Mouse (Mus musculus): Measurements from ENCODE around the gene Spg20. TPM values are rescaled to one million over a fixed set of nuclear protein-coding genes. Genes with fewer than 3 reads are reported as not detected.

Gene Spg20
- polyA plus RNA-seq, 2 experiments: 53.2 to 81.1 TPM

DNA sequence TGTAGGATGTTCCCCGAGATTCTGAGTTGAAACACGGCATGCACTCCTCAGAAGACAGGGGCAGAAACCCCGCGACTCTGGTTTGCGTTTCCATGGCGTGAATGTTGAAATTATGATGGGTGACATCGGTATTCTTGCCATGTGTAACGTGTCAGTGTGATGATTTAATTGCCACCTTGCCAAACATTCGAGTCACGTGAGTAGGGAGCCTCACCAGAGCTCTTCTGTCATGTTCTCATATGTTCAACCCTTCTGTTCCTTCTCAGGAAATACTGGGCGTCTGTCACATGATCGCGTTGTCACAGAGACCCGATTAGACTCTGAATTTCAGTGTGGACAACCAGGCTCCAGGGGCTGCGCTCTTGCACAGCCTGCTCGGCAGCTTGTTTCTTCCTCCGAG, 5.9 kb upstream of the Spg20 start:
- no peaks in the 10 kb centered on the region; the same call in 1 of the 2 replicates for H3K4me1 ChIP-seq (ENCODE audit: control insufficient read depth, insufficient read depth, low read length)
- 82% methylated on average over 17 of the region's 17 CpGs for WGBS
- no peak for ATAC-seq (ENCODE audit: low FRiP score, low read depth)

DNA sequence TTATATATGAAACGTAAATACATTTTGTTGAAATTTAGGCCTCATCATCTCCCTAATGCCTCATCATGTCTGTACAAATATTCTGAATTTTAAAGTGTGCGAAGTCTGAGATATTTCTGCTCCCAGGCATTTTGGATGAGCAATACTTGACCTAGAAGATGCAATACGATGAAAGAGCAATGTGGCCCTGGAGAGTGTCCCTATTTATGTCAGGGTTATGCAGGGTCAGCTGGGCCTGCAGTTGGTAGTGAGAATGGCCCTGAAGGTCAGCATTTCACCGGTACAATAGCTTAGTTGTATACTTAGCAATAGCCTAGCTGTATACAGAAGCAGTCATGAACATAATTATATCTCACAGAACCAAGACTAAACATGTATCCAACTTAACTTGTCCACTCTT, 2.8 kb upstream of the Spg20 start:
- 81% methylated on average over 4 of the region's 4 CpGs for WGBS
- Histone ChIP-seq H3K27ac (replicated peaks; ENCODE audit: low read depth, low read length) (no peak overlapping the region), H3K9ac (ENCODE audit: low read depth, low read length, severe bottlenecking) (no peak overlapping the region), H3K4me3 (replicated peaks; ENCODE audit: low read length) (no peak overlapping the region), H3K4me2 (replicated peaks; ENCODE audit: low read depth, low read length, severe bottlenecking) (no peak overlapping the region), H3K27me3 (ENCODE audit: control insufficient read depth, insufficient read depth, low read length) (no peaks in the 10 kb centered on the region), H3K36me3 (ENCODE audit: control insufficient read depth, insufficient read depth, low read length) (no peaks in the 10 kb centered on the region), H3K9me3 (ENCODE audit: control insufficient read depth, low read length) (no peaks in the 10 kb centered on the region), H3K4me1 (ENCODE audit: control insufficient read depth, insufficient read depth, low read length) (peaks cover 8% of the 10 kb centered on the region; the same call in 1 of the 2 replicates)
- no peak for DNase-seq (ENCODE audit: low spot score)
- ATAC-seq (ENCODE audit: low FRiP score, low read depth): no peak
- no peak for TF ChIP-seq POLR2A (IDR thresholded peaks at IDR 0.05; ENCODE audit: borderline replicate concordance, extremely low read depth, insufficient read depth, insufficient read length)

More for the DNA sequence above, 5.9 kb upstream of the Spg20 start:
- H3K4me2 ChIP-seq (replicated peaks; ENCODE audit: low read depth, low read length, severe bottlenecking): no peak overlapping the region
- no peaks in the 10 kb centered on the region for H3K27me3 ChIP-seq (ENCODE audit: control insufficient read depth, insufficient read depth, low read length)
- TF ChIP-seq POLR2A (IDR thresholded peaks at IDR 0.05; ENCODE audit: borderline replicate concordance, extremely low read depth, insufficient read depth, insufficient read length): no peak
- H3K4me3 ChIP-seq (replicated peaks; ENCODE audit: low read length): no peak overlapping the region
- no peaks in the 10 kb centered on the region for H3K9me3 ChIP-seq (ENCODE audit: control insufficient read depth, low read length)
- H3K27ac ChIP-seq (replicated peaks; ENCODE audit: low read depth, low read length): no peak overlapping the region
- no peak for DNase-seq (ENCODE audit: low spot score)
- no peaks in the 10 kb centered on the region for H3K36me3 ChIP-seq (ENCODE audit: control insufficient read depth, insufficient read depth, low read length)
- no peak overlapping the region for H3K9ac ChIP-seq (ENCODE audit: low read depth, low read length, severe bottlenecking)

DNA sequence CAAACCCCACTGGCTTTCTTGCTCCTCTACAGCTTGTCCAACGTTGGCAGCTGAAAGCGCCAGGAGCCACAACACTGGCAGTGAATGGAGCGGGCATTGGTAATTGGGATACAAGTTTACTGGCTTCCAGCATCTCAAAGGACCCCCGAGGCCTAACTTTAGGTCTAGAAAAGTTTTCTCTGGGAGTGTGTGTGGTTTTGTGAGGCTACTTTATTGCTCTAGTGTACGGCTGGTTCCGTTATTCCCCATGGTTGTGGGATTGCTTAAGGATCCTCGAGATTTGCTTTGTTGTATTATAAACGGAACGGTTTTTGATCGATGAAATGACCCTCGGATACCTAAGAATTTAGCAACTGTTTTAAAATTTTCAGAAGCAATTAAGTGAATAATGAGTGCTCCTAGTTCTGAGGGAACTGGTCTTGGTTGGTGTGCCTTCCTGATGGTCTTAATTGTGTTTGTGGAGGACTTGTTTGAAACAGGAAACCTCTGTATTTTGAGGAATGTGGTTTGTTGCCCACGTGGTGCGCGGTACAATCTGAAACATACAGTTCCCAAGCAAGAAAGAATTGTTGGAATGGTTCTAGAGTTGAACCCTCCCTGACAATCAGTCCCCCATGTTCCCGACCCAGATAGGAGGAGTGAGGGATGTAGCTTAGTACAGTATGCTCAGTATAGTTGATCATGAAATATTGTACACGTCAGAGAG, 955 bp downstream of the Spg20 start:
- peaks cover 10% of the 10 kb centered on the region for H3K36me3 ChIP-seq (ENCODE audit: control insufficient read depth, insufficient read depth, low read length)
- peak overlapping the region; percentile 97 for H3K27ac ChIP-seq (replicated peaks; ENCODE audit: low read depth, low read length)
- no peaks in the 10 kb centered on the region for H3K27me3 ChIP-seq (ENCODE audit: control insufficient read depth, insufficient read depth, low read length)
- ATAC-seq (ENCODE audit: low FRiP score, low read depth) (no peak; the same call in 1 of the 2 replicates), DNase-seq (ENCODE audit: low spot score) (peak; percentile 58)
- H3K4me3 ChIP-seq (replicated peaks; ENCODE audit: low read length): peak overlapping the region; percentile 76
- WGBS: 11% methylated on average over 16 of the region's 16 CpGs
- peaks cover 16% of the 10 kb centered on the region for H3K4me1 ChIP-seq (ENCODE audit: control insufficient read depth, insufficient read depth, low read length)
- H3K9me3 ChIP-seq (ENCODE audit: control insufficient read depth, low read length): no peaks in the 10 kb centered on the region
- H3K4me2 ChIP-seq (replicated peaks; ENCODE audit: low read depth, low read length, severe bottlenecking): peak overlapping the region; percentile 38
- TF ChIP-seq POLR2A (IDR thresholded peaks at IDR 0.05; ENCODE audit: borderline replicate concordance, extremely low read depth, insufficient read depth, insufficient read length): 0 out of 2 replicates have a peak, but pooled peaks have one; percentile 10
- H3K9ac ChIP-seq (ENCODE audit: low read depth, low read length, severe bottlenecking): peak overlapping the region; percentile 99

DNA sequence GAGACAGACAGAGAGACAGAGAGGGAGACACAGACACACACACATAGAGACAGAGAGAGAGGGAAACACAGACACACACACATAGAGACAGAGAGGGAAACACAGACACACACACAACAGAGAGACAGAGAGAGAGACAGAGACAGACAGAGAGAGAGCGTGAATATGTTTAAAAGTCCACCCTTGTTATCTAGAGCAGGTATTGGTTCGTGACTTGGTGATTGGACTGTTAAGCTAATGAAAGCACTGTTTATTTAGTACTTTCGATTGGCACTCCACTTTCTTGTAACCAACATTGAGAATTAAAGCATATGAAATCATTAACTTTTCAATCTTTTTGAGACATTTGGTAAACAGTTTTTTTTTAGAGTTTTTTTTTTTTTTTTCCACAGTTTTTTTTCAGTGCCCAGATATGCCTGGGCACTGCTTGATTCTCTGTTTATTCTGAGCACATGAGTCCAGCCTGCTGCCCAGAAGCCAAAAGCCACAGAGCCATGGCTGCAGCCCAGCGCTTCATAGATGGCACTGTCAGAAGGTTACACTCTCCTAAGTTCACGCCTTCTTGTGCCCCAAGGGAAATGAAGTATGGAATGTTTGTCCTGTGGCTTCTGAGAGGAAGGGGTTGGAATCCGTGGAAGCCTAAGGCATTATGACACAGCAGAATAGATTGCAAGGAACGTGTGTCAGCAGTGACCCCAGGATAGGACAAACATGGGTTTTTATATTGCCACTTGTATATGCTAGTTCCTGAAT, 2.6 kb downstream of the Spg20 start:
- WGBS: 58% methylated on average over 7 of the region's 7 CpGs

DNA sequence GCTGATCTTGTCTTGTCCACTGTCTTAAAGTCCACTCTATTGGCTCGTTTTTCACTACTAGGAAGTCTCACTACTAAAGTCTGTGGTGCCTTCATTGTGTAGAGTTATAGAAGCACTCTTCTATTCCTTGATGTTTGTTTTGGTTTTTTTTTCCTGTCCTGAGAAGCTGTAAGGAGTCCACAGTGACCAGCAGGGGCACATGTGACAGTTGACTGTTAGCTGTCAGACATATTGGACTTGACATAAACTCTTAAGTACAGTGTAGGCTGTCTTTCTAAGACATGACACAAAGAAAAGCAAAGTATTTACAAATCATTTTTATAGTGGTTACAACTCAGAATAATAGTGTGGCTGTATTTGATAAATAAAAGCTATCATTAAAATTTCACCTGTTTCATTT, 3.2 kb downstream of the Spg20 start:
- Histone ChIP-seq H3K27ac (replicated peaks; ENCODE audit: low read depth, low read length) (no peak overlapping the region), H3K27me3 (ENCODE audit: control insufficient read depth, insufficient read depth, low read length) (no peaks in the 10 kb centered on the region), H3K36me3 (ENCODE audit: control insufficient read depth, insufficient read depth, low read length) (peaks cover 31% of the 10 kb centered on the region), H3K9ac (ENCODE audit: low read depth, low read length, severe bottlenecking) (no peak overlapping the region), H3K4me1 (ENCODE audit: control insufficient read depth, insufficient read depth, low read length) (peaks cover 16% of the 10 kb centered on the region), H3K9me3 (ENCODE audit: control insufficient read depth, low read length) (no peaks in the 10 kb centered on the region), H3K4me3 (replicated peaks; ENCODE audit: low read length) (no peak overlapping the region), H3K4me2 (replicated peaks; ENCODE audit: low read depth, low read length, severe bottlenecking) (no peak overlapping the region)
- no peak for DNase-seq (ENCODE audit: low spot score)
- 81% methylated on average over 1 of the region's 1 CpGs for WGBS
- ATAC-seq (ENCODE audit: low FRiP score, low read depth): no peak
- TF ChIP-seq POLR2A (IDR thresholded peaks at IDR 0.05; ENCODE audit: borderline replicate concordance, extremely low read depth, insufficient read depth, insufficient read length): no peak

More for the DNA sequence above, 2.6 kb downstream of the Spg20 start:
- Histone ChIP-seq H3K27ac (replicated peaks; ENCODE audit: low read depth, low read length) (no peak overlapping the region), H3K4me2 (replicated peaks; ENCODE audit: low read depth, low read length, severe bottlenecking) (no peak overlapping the region), H3K4me1 (ENCODE audit: control insufficient read depth, insufficient read depth, low read length) (peaks cover 16% of the 10 kb centered on the region), H3K36me3 (ENCODE audit: control insufficient read depth, insufficient read depth, low read length) (peaks cover 26% of the 10 kb centered on the region), H3K9me3 (ENCODE audit: control insufficient read depth, low read length) (no peaks in the 10 kb centered on the region), H3K4me3 (replicated peaks; ENCODE audit: low read length) (no peak overlapping the region), H3K27me3 (ENCODE audit: control insufficient read depth, insufficient read depth, low read length) (no peaks in the 10 kb centered on the region), H3K9ac (ENCODE audit: low read depth, low read length, severe bottlenecking) (no peak overlapping the region)
- DNase-seq (ENCODE audit: low spot score) (no peak), ATAC-seq (ENCODE audit: low FRiP score, low read depth) (no peak)
- no peak for TF ChIP-seq POLR2A (IDR thresholded peaks at IDR 0.05; ENCODE audit: borderline replicate concordance, extremely low read depth, insufficient read depth, insufficient read length)

Measured in limb, embryonic 14.5 days (tissue).